Mouse (Mus musculus) cerebellum, postnatal 36 days (tissue): Measurements from ENCODE around the gene Abhd12b.

Experiments
- DNase-seq, 2 experiments: peaks; one replicate each; pipeline ENCODE4 v3.0.0; 2021 to 2022; ENCODE audit warnings: mixed read lengths in 2 of 2

Gene Abhd12b

GRCm38 (mm10) chr12:70153842-70154241, at the start of gene Abhd12b:
Gene Abhd12b, plus strand, starts transcription at chr12:70154142.
- DNase-seq: no peak

- DNase-seq: no peak
Observed at GRCm38 (mm10) chr12:70104199-70104598, 49.7 kb upstream of the Abhd12b start.

GRCm38 (mm10) chr12:70104776-70105420, 49.0 kb upstream of the Abhd12b start:
- DNase-seq: no peak

- no peak for DNase-seq
Observed at GRCm38 (mm10) chr12:70105885-70106284, 48.1 kb upstream of the Abhd12b start.

DNA sequence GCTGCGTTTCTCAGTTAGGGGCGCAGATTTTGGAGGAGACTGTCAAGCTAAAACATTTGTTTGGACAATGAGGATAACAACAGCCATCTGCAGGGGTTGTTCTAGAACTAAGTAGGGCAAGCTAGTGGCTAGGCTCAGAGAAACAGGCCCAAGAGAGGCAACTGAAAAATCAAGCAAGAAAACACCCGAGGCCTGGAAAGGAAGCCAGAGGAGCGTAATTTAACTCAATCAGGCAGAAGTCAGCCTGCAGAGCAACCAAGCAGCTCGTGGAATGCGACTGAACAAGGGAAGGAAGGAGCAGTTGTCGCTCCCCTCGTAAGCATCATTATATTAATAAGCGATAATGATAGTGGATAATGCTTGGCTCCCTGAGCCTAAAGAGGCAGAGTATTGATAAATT, 47.4 kb upstream of the Abhd12b start:
- DNase-seq: no peak

DNA sequence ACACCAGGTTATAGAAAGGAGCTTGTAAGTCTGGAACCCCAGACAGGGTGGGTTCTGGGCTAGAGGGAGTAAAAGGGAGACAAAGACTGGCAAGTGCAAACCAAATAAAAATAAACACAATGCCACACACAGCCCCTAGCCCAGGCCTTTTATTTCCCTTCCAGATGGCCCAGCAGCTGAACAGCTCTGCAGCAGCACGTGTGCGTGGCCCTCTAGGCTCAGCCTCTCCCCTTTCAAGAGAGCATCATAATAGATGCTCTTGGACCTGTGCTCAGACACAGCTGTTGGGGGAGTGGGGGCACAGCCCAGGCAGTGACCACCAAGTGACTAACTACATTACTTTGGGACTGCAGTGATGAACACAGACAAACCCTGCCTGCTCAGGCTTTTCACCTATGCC, 45.8 kb upstream of the Abhd12b start:
- no peak for DNase-seq

DNA sequence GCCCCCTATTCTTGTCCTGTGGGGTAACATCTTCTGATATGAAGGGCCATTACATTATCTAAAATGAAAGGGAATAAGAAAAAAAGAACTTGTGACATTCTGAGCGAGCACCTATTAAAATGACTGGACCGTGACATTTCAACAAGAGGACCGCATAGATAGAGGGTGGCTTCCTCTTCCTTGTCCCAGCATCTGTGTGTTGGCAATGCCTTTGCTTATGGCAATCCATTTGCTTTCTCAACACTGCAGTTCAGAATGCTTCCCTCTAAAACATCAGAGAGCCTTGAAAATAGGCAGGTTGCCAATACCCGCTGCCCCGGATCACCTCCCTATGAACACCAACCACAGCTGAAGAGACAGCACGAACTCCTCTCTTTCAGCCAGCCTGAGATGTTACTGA, 44.0 kb upstream of the Abhd12b start:
- peak; percentile 16 to 20 for DNase-seq

GRCm38 (mm10) chr12:70110375-70111116, 43.4 kb upstream of the Abhd12b start:
- DNase-seq: peak in 1 of 2 experiments; percentile 17

DNA sequence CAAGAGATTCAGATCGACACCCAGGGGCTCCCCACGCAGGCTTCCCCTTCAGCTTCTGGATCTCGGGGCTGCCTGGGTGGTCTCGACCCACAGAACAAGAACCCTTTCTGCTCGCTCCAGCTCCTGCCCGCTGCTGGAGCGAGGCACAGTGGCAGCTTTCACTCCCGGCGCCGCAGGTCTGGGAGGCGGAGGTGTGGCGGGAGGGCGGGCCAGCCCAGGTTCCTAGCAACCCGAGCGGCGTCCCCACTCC, 42.9 kb upstream of the Abhd12b start:
- DNase-seq: no peak

GRCm38 (mm10) chr12:70111367-70112089, 42.4 kb upstream of the Abhd12b start:
- peak; percentile 51 to 54 for DNase-seq

- no peak for DNase-seq
Observed at GRCm38 (mm10) chr12:70112090-70112383, 41.9 kb upstream of the Abhd12b start.

GRCm38 (mm10) chr12:70113351-70113750, 40.6 kb upstream of the Abhd12b start, which contains the start of gene Nin:
Gene Nin, minus strand, starts transcription at chr12:70113717.
- DNase-seq: no peak

DNA sequence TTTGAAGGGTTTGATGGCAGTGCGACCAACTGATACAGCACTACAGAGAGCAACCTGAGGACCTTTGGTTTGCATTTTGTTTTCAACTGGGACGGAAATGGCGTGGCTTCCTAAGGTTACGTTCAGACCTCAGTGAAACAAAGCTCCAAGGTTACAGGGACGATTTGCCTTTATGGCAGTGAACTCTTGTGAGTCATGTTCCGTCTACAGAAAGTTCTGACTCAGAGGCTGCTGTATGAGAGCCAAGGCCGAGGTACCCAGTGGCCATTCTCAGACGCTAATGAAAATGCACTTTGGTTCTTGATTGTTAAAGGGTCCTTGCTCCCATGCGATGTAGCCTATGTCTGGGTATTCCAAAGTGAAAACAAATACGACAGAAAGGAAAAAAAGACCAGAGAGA, 36.8 kb upstream of the Abhd12b start:
- DNase-seq: no peak

GRCm38 (mm10) chr12:70118721-70119345, 35.1 kb upstream of the Abhd12b start:
- DNase-seq: peak; percentile 33 to 51

- no peak for DNase-seq
Observed at GRCm38 (mm10) chr12:70119552-70119951, 34.4 kb upstream of the Abhd12b start.

DNA sequence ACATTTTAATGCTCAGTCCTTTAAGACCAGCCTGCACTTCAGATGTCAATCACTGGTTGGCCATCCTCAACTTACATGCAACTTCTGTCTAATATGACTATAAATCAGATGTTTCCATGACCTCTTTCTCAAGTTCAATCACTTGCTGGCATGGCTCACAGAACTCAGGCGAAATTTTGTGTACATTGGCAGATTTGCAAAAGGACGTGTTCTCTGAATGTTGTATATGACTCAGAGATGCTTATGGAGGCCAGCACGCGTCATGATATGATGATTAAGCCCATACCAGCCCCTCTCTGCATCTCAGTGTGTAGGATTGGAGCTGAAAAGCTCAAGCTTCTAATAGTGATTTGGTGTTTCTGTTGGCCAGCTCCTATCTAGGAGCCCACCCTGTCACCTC, 27.3 kb upstream of the Abhd12b start:
- DNase-seq: no peak

DNA sequence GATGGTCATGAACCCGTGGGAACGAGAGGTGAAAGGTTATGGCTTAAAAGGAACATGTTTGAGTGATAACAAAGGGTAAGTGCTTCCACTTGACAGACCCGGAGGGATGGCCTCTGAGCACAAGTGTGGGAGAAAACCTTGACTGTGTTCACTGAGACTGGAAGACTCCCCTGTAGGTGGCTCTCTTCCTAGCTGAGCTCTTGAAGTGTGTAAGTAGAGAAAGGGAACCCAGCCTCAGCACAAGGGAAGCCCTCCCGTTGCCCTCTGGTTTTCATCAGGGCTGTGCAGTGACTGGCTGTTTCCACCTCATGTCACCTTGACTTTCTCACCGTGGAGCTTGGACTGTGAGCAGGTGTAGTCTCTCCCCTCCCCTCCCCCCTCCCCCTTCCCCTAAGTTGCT, 24.8 kb upstream of the Abhd12b start:
- DNase-seq: no peak

DNA sequence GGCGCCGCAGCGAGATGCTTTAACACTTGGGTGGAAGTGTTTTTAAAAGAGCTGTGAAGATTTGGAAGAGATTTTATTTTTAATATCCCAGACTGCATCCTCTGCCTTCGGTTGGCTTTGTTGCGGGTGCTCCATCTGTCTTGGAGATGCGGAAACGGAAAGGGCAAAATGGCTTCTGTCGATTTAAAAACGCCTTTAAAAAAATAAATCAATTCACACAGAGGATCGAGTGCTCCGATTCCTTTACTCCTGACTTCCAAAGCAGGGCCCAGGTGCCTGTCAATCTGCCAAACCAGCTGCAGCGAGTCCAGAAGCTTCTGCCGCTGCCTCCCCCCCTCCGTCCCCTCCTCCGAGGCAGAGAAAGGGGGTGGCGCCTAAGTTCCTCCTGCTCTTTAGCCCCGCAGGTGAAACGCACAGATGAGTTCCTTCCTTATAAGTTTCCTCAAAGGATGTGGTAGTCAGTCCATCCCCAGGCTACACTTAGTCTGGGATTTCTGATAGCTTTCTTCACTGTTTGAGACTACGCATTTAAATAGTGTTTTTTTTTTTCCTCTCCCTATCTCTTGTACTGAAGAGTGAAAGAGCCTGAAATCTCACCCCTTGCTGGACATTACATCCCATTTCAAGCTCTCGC, 22.8 kb upstream of the Abhd12b start:
- DNase-seq: peak; percentile 43 to 45

DNA sequence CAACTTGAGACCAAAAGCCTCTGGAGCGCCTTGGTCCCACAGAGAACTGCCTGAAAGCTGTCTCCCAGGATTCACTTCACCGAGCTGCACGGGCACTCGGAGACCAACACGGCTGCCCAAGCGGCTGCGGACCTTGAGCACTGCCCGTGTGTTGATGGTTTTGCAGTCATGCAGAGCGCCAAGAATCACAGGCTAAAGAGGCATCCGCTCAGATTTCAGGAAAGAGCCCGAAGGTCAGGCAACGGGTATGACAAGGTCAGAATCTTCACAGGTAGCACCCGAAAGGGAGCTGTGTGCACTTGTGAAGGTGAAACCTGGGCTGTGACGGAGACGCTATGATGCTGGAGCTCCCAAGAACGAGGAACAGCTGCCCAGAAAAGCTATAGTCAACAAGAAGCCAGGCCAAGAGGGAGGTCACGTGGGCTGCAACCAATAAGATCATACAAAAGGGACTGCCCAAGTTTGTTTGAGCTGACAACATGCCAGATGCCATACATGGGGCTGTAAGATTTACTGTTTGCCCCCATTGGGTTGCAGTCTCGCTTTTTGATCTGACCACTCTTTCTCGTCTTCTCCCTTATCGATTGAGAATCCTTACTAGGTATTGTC, 19.2 kb upstream of the Abhd12b start:
- DNase-seq: no peak

DNA sequence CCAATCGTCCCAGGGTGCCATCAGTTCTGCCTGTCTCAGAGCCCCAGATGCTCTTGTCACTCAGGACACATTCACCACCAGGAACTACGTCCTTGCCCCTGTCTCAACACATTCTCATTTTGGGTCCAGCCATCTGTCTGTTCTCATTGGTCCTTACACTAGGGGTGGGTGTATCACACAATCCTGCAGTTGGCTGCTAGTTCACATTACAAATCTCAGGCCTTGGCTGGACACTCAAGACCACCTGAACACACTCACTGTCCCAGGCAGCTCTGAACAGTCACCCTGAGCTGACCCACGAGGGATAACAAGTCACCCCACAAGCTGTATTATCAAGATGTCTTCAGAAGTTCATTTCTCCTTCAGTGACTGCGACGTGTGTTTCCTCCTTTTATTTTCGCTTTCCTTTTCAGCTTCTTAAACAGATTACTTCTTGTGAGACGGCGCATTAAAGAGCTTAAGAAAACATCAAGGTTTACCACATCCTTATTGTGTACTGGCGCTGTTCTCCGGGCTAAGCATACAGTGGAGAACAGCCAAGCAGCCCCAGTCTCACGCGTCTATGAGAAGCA, 17.7 kb upstream of the Abhd12b start:
- DNase-seq: no peak

DNA sequence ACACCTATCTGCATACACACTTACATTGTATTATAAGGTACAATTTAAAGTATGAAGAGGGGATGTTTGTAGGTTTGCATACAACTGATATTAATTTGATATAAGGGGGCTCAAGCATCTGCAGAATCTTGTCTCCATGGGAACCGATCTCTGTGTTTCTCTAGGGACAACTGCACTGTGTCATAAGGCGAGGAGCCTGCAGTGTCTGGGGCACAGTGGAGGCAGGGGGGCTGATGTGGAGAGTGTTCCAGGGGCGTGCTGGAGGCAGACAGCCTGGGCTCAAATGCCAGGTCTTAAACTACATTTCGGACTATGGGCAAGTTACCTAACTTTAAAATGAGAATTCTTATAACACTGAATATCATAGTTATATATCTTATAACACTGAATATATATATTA, 16.8 kb upstream of the Abhd12b start:
- no peak for DNase-seq

DNA sequence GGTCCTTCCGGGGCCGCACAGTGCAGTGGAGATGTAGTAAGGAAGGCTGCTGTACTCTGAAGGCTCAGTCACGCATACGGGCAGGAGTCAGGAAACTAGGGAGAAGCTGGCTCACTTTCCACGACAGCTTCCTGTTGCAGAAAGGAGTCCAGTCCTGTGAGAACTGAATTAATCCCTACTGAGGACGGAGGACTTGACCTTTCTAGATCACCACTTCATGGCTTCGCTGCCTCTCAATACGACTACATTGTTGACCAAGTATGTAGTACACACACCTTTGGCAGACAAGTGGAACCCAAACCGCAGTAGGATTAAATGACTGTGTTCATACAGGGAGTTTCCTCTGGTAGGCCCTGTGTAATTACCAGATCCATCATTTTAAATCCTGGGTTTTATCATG, 16.3 kb upstream of the Abhd12b start:
- DNase-seq: no peak

- DNase-seq: no peak
Observed at GRCm38 (mm10) chr12:70139871-70140270, 14.1 kb upstream of the Abhd12b start.
